Mouse (Mus musculus) limb, embryonic 11.5 days (tissue): ENCODE data around the gene Zbtb7a. TPM values are rescaled to one million over a fixed set of nuclear protein-coding genes. Genes with fewer than 3 reads are reported as not detected.

ENCODE experiments used
- ATAC-seq: fragments of 200-750 bp; cut with Nextera tagmentation; 2 replicates; pipeline ENCODE4 v1.8.0; 2017; ENCODE audit warnings: low read depth; ENCODE audit not compliant: insufficient number of reproducible peaks, low FRiP score, low TSS enrichment
- DNase-seq: peaks from one replicate; pipeline ENCODE4 v3.0.0-alpha.2; 2015; ENCODE audit warnings: low spot score
- H3K27ac ChIP-seq: fragments of 300-500 bp; sonication (generic); replicated peaks from 2 replicates; pipeline ENCODE4 v1.5.1; 2014; ENCODE audit warnings: low read depth, mild to moderate bottlenecking, low read length
- H3K27me3 ChIP-seq: fragments of 300-500 bp; sonication (generic); 2 replicates; pipeline ENCODE4 v1.6.1; 2014; ENCODE audit warnings: mild to moderate bottlenecking, low read length, mixed read lengths; ENCODE audit not compliant: control insufficient read depth, insufficient read depth
- H3K36me3 ChIP-seq: fragments of 300-500 bp; sonication (generic); 2 replicates; pipeline ENCODE4 v1.6.1; 2014; ENCODE audit warnings: mild to moderate bottlenecking, low read length, moderate library complexity, mixed read lengths; ENCODE audit not compliant: control insufficient read depth, insufficient read depth
- H3K4me1 ChIP-seq: fragments of 300-500 bp; sonication (generic); 2 replicates; pipeline ENCODE4 v1.6.1; 2014; ENCODE audit warnings: low read length, mixed read lengths; ENCODE audit not compliant: control insufficient read depth, insufficient read depth
- H3K4me2 ChIP-seq: fragments of 300-500 bp; sonication (generic); 2 replicates; pipeline ENCODE4 v1.6.1; 2014; ENCODE audit warnings: low read depth, mild to moderate bottlenecking, moderate library complexity; ENCODE audit not compliant: severe bottlenecking
- H3K4me3 ChIP-seq: fragments of 300-500 bp; sonication (generic); 2 replicates; pipeline ENCODE4 v1.5.1; 2014; ENCODE audit warnings: low read depth, low read length
- H3K9ac ChIP-seq: fragments of 300-500 bp; sonication (generic); 2 replicates; pipeline ENCODE4 v1.6.1; 2014; ENCODE audit warnings: mild to moderate bottlenecking, low read length
- H3K9me3 ChIP-seq: fragments of 300-500 bp; sonication (generic); 2 replicates; pipeline ENCODE4 v1.6.1; 2016; ENCODE audit warnings: low read length; ENCODE audit not compliant: control insufficient read depth
- WGBS: fragments of 180-500 bp; shearing (Covaris S2); extraction: QIAGEN DNeasy Blood & Tissue Kit; methylation state at CpG from one replicate; pipeline ENCODE4 v1.1.7; 2014; 5-methylcytosine and 5-hydroxymethylcytosine counted together
- polyA plus RNA-seq: library from polyadenylated mRNA; unstranded; fragments of >200 nt; fragmentation: Nextera tagmentation; extraction: Ambion mirVana; gene quantifications from 2 replicates; pipeline ENCODE4 v1.2.1, GENCODE M21; 2014

Zbtb7a gene
- polyA plus RNA-seq: 6.7 and 8.4 TPM in 2 replicates

GRCm38 (mm10) chr10:81134966-81135681, at the start of gene Zbtb7a:
Gene Zbtb7a (plus strand): TSS chr10:81135220.
- 3% methylated on average over 41 of the region's 41 CpGs for WGBS
- Histone ChIP-seq H3K9me3 (no peaks in the 10 kb centered on the region), H3K9ac (peak within 1 kb of the TSS; percentile 94), H3K4me1 (peaks cover 14% of the 10 kb centered on the region), H3K4me2 (peak within 1 kb of the TSS; percentile 99), H3K36me3 (no peaks in the 10 kb centered on the region), H3K27me3 (peaks cover 19% of the 10 kb centered on the region), H3K4me3 (peak within 1 kb of the TSS; percentile 82), H3K27ac (peak within 1 kb of the TSS; percentile 94)
- peak; percentile 70 for DNase-seq
- no peak for ATAC-seq

GRCm38 (mm10) chr10:81087021-81087420, 48.0 kb upstream of the Zbtb7a start:
- H3K4me3 ChIP-seq: no peak overlapping the region
- DNase-seq (peak; percentile 40), ATAC-seq (no peak)
- H3K27me3 ChIP-seq: no peaks in the 10 kb centered on the region
- H3K36me3 ChIP-seq: no peaks in the 10 kb centered on the region
- H3K27ac ChIP-seq: no peak overlapping the region
- no peak overlapping the region for H3K9ac ChIP-seq
- H3K4me1 ChIP-seq: no peaks in the 10 kb centered on the region
- no peaks in the 10 kb centered on the region for H3K9me3 ChIP-seq
- WGBS: 57% methylated on average over 2 of the region's 2 CpGs
- no peak overlapping the region for H3K4me2 ChIP-seq

DNA sequence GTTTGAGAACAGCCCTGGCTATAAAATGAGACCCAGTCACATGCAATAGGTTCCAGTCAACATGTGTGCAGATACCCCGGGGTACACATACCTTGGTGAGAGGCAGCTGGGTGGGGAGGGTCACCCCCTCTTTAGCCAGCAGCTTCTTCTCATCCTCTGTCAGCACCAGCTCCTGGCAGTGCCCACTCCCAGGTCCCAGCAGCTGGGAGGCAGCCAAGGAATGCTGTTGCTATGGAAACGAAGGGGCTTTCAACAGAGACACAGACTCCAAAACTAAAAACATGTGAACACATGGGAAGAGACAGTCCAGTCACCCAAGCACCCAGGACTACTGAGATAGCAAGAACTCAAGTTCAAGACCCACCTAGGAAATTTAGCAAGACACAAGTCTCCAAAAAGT, 45.8 kb upstream of the Zbtb7a start:
- Histone ChIP-seq H3K27me3 (no peaks in the 10 kb centered on the region), H3K4me2 (no peak overlapping the region), H3K4me3 (no peak overlapping the region), H3K36me3 (no peaks in the 10 kb centered on the region), H3K9me3 (no peaks in the 10 kb centered on the region), H3K4me1 (no peaks in the 10 kb centered on the region), H3K9ac (no peak overlapping the region), H3K27ac (no peak overlapping the region)
- DNase-seq (peak; percentile 49), ATAC-seq (no peak)
- 69% methylated on average over 2 of the region's 2 CpGs for WGBS

DNA sequence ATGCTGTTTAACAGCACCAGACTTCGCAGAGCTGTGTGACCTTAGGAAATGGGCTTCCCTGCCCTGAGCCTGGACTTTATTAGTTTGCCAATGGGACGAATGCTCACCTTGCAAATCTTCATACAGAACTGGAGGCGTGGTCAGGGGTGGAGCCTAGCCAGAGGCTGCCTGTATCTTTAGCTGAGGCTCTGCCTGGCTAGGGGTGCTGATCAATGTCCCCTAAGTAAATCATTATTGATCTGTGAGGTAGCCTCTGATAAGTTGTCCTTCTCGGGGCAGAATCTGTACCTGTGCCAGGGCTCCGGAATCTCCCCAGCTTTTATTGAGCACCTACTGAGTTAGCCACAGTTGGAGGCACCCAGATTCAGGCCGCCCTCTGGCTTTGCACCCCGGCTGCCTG, 44.4 kb upstream of the Zbtb7a start:
- Histone ChIP-seq H3K27me3 (no peaks in the 10 kb centered on the region), H3K4me2 (no peak overlapping the region), H3K36me3 (no peaks in the 10 kb centered on the region), H3K9ac (no peak overlapping the region), H3K27ac (no peak overlapping the region), H3K4me3 (no peak overlapping the region), H3K9me3 (no peaks in the 10 kb centered on the region), H3K4me1 (no peaks in the 10 kb centered on the region)
- DNase-seq (no peak), ATAC-seq (no peak)
- WGBS: 73% methylated on average over 7 of the region's 7 CpGs

- no peaks in the 10 kb centered on the region for H3K27me3 ChIP-seq
- no peaks in the 10 kb centered on the region for H3K36me3 ChIP-seq
- peaks cover 3% of the 10 kb centered on the region; the same call in 1 of the 2 replicates for H3K9me3 ChIP-seq
- WGBS: 56% methylated on average over 22 of the region's 22 CpGs
- DNase-seq (peak; percentile 36), ATAC-seq (no peak)
- H3K9ac ChIP-seq: no peak overlapping the region
- H3K4me1 ChIP-seq: no peaks in the 10 kb centered on the region
- no peak overlapping the region for H3K4me2 ChIP-seq
- H3K27ac ChIP-seq: no peak overlapping the region
- H3K4me3 ChIP-seq: no peak overlapping the region
These were observed 42.4 kb upstream of the Zbtb7a start for GRCm38 (mm10) chr10:81092465-81093250.

DNA sequence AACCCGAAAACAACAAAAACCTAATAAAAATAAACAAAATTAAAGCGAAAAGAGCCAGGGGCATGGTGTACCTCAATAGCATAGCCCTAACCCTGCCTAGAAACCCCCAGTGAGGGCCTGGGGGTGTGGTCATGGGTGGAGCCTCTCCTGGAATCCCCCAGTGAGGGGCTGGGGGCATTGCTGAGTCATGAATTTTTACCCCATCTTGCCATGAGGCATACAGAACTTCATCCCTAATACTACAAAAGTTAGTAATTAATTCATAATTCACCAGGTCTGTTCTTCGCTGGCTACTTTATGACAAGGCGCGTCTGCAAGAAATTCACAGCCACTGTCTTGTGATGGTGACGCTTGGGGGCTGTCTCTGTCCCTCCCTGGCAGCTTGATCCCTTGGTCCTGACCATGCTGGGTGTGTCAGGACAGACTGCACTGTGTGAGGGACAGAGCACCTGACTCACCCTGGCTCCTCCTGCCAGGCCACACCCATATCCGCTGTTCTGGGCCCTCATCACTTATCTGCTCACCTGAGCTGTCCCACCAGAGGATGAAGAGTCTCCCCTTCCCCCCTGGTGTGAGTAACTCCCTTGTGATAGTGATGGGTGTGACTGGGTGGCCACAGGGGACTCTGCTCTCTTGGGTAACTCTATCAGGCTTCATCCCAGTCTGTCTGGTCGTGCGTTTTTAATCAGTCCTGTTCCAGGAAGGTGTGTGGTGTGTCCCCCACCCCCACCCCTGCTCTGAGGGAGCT, 39.9 kb upstream of the Zbtb7a start:
- WGBS: 54% methylated on average over 9 of the region's 9 CpGs
- DNase-seq: no peak
- H3K36me3 ChIP-seq: no peaks in the 10 kb centered on the region
- H3K27me3 ChIP-seq: no peaks in the 10 kb centered on the region
- H3K4me1 ChIP-seq: no peaks in the 10 kb centered on the region
- no peak overlapping the region for H3K27ac ChIP-seq
- ATAC-seq: no peak
- H3K9ac ChIP-seq: no peak overlapping the region
- H3K4me2 ChIP-seq: no peak overlapping the region
- H3K4me3 ChIP-seq: no peak overlapping the region
- peaks cover 3% of the 10 kb centered on the region; the same call in 1 of the 2 replicates for H3K9me3 ChIP-seq

GRCm38 (mm10) chr10:81105565-81106112, 29.4 kb upstream of the Zbtb7a start, which contains the start of gene Map2k2:
Gene Map2k2 (plus strand): TSS chr10:81105915.
- Histone ChIP-seq H3K4me1 (peaks cover 19% of the 10 kb centered on the region), H3K4me3 (peak within 1 kb of the TSS; percentile 89)
- ATAC-seq: peak; percentile 88

More at GRCm38 (mm10) chr10:81105565-81106112, 29.4 kb upstream of the Zbtb7a start, which contains the start of gene Map2k2:
- Histone ChIP-seq H3K27ac (peak within 1 kb of the TSS; percentile 97), H3K27me3 (no peaks in the 10 kb centered on the region), H3K9me3 (no peaks in the 10 kb centered on the region), H3K9ac (peak within 1 kb of the TSS; percentile 93), H3K4me2 (peak within 1 kb of the TSS; percentile 67), H3K36me3 (peaks cover 19% of the 10 kb centered on the region)
- peak; percentile 98 for DNase-seq
- under 1% methylated on average over 51 of the region's 56 CpGs for WGBS
